Mouse (Mus musculus) embryonic facial prominence, embryonic 10.5 days (tissue): ENCODE measurements around the gene Naaladl1. TPM values are rescaled to one million over a fixed set of nuclear protein-coding genes. Genes with fewer than 3 reads are reported as not detected.
A peak's percentile ranks its signal among the peaks of the same experiment; 100 is the strongest.
"Not testable (repeated sequence)": the region's sequence is repeated elsewhere in the genome, so short reads cannot be mapped to it uniquely, and the experiment has no call there.

Experiments used
- DNase-seq: peaks from one replicate; pipeline ENCODE4 v3.0.0-alpha.2; 2017; ENCODE audit warnings: low spot score
- H3K27ac ChIP-seq: fragments of 300-500 bp; sonication (generic); replicated peaks from 2 replicates; pipeline ENCODE4 v1.5.1; 2016; ENCODE audit warnings: mild to moderate bottlenecking
- H3K27me3 ChIP-seq: fragments of 300-500 bp; sonication (generic); replicated peaks from 2 replicates; pipeline ENCODE4 v1.6.1; 2016; ENCODE audit warnings: low read depth, mild to moderate bottlenecking; ENCODE audit not compliant: poor library complexity, severe bottlenecking
- H3K36me3 ChIP-seq: fragments of 300-500 bp; sonication (generic); replicated peaks from 2 replicates; pipeline ENCODE4 v1.6.1; 2016; ENCODE audit warnings: mild to moderate bottlenecking, moderate library complexity
- H3K4me1 ChIP-seq: fragments of 300-500 bp; sonication (generic); 2 replicates; pipeline ENCODE4 v1.6.1; 2016
- H3K4me3 ChIP-seq: fragments of 300-500 bp; sonication (generic); 2 replicates; pipeline ENCODE4 v1.5.1; 2016; ENCODE audit warnings: mild to moderate bottlenecking, moderate library complexity
- H3K9me3 ChIP-seq: fragments of 300-500 bp; sonication (generic); 2 replicates; pipeline ENCODE4 v1.6.1; 2016; ENCODE audit warnings: mild to moderate bottlenecking
- WGBS: fragments of 180-500 bp; shearing (Covaris S2); methylation state at CpG from one replicate; pipeline ENCODE4 v1.1.7; 2016; 5-methylcytosine and 5-hydroxymethylcytosine counted together
- polyA plus RNA-seq: library from polyadenylated mRNA; unstranded; fragments of >200 nt; fragmentation: Nextera tagmentation; extraction: Ambion mirVana; gene quantifications from 2 replicates; pipeline ENCODE4 v1.2.1, GENCODE M21; 2016

The Naaladl1 gene
- polyA plus RNA-seq, 1 experiment from 2014 or later = 0.87 TPM

DNA sequence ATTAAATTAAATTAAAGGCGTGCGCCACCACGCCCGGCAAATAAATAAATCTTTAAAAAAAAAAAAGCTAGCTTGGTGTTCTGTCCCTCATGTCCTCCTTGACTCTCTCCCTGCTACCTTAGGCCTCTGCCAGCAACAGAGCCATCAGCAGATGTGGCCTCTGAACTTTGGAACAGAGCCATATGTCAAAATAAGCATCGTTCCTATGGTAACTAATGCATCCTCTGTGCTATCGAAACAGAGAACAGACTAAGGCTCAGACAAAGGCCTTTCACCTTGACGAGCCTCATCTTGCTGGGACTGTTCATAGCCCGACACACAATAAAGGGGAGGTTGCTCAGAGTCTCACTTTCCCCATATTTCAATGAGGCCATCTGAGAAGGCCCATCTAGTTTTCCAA is 17.7 kb downstream of the Naaladl1 start:
- 47% methylated on average over 8 of the region's 8 CpGs for WGBS
- Histone ChIP-seq H3K4me1 (peaks cover 39% of the 10 kb centered on the region), H3K9me3 (no peaks in the 10 kb centered on the region), H3K27me3 (no peaks in the 10 kb centered on the region), H3K27ac (peak overlapping the region; percentile 80), H3K4me3 (0 out of 2 replicates have a peak overlapping the region, but pooled peaks have one; percentile 6), H3K36me3 (peaks cover 5% of the 10 kb centered on the region; the same call in 1 of the 2 replicates)
- DNase-seq = peak; percentile 54

DNA sequence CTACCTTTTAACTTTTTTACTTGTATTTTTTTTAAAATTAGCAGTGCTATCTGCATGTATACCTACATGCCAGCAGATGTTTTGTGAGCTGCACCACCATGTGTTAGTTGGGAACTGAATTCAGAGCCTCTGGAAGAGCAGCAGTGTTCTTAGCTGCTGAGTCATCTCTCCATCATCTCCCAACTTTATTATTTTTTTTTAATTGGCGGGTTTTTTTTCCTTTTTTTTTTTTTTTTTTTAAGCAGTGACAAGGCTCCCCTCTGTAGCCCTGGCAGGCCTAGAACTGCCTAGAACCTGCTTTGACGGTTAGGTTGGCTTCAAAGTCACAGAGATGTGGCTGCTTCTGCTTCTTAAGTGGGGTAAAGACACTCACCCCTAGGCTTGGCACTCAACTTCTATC is 19.3 kb downstream of the Naaladl1 start:
- H3K4me3 ChIP-seq = no peak overlapping the region
- no peak for DNase-seq
- no peaks in the 10 kb centered on the region for H3K27me3 ChIP-seq
- no peaks in the 10 kb centered on the region for H3K9me3 ChIP-seq
- H3K27ac ChIP-seq = no peak overlapping the region
- H3K36me3 ChIP-seq = peaks cover 5% of the 10 kb centered on the region; the same call in 1 of the 2 replicates
- WGBS = 76% methylated on average over 2 of the region's 2 CpGs
- peaks cover 27% of the 10 kb centered on the region for H3K4me1 ChIP-seq

DNA sequence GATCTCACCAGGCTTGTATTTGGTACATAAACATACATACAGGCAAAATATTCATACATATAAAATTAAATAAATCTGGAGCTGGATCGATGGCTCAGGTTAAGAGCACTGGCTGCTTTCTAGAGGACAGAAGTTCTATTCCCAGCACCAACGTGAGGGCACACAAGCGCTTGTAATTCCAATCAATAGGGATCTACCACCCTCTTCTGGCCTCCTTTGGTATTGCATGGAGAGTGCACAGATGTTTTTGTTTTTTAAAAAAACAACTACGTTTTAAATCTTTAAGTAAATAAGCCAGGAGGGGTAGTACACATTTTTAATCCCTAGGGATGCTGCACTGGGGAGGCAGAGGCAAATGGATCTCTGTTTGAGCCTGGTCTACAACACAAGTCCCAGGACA is 20.7 kb downstream of the Naaladl1 start:
- Histone ChIP-seq H3K27me3 (no peaks in the 10 kb centered on the region), H3K4me3 (no peak overlapping the region), H3K27ac (no peak overlapping the region), H3K36me3 (peaks cover 2% of the 10 kb centered on the region; the same call in 1 of the 2 replicates), H3K4me1 (peaks cover 25% of the 10 kb centered on the region), H3K9me3 (no peaks in the 10 kb centered on the region)
- peak; percentile 36 for DNase-seq
- WGBS = 23% methylated on average over 4 of the region's 4 CpGs

DNA sequence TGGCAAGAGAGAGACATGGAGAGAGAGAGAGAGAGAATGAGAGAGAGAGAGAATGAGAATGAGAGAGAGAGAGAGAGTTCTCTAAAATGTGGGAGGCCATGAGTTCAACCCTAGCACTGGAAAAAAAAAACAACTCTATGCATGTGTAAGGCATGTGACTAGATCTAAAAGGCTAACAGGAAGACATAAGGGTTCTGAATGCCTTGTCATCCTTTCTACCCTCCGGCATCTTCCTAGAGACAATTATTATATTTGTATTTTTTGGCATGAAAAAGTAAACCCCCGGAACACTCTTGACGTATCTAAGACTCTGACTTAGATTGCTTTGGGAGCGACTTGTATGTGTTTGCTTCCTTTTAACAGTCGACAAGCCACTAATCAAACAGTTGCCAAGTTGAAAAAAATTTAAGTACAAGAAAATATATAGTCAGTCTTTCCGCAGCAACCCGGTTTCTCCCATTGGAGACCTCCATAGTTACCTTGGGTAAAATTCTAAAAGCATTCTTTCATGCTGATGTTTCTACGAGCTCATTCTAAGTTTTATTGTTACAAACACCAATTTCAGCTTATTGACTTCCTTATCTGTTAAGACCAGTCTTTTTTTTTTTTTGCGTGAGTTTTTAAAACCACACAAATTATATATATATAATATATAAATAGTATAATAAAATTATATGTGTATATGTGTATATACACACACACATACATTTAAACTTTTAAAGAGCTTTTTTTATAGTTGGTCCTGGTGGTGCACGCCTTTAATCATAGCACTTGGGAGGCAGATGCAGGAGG is 21.4 kb downstream of the Naaladl1 start:
- Histone ChIP-seq H3K4me3 (peak overlapping the region; percentile 66), H3K36me3 (no peaks in the 10 kb centered on the region), H3K4me1 (peaks cover 18% of the 10 kb centered on the region), H3K9me3 (no peaks in the 10 kb centered on the region), H3K27ac (peak overlapping the region; percentile 88), H3K27me3 (no peaks in the 10 kb centered on the region)
- WGBS = 76% methylated on average over 10 of the region's 10 CpGs
- no peak for DNase-seq

DNA sequence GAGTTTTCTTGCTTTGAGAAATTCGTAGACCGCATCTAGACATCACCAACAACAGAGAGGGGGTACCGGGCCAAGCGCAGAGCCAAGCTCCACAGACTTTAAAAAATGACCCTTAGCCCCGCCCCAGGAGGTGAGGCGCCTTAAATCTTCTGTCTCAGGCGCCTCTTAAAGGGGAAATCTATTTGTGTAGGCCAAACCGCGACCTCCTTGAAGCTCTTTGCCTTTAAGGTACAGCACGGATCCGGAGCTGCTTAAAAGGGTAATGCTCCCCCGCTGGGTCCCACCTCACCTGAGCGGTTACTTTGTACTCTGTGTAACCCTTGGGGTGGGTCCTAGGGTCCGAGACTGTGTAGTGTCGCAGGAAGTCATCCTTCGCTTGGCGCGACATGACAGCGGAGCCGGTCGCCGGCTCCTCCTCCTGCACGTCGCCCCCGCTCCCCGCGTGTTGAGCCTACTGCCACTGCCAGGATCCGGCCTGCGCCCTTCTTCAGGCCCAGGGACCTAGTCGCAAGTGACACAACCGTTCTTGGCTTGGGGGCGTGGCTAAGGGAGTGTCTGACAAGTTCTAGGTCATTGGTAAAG is 22.3 kb downstream of the Naaladl1 start, which contains the start of gene Snx15:
Snx15 (minus strand) TSS at position 545 of the 582 bp plus-strand sequence.
- Histone ChIP-seq H3K4me1 (peaks cover 16% of the 10 kb centered on the region), H3K27ac (peak within 1 kb of the TSS; percentile 88), H3K4me3 (peak within 1 kb of the TSS; percentile 66), H3K9me3 (no peaks in the 10 kb centered on the region), H3K27me3 (no peaks in the 10 kb centered on the region), H3K36me3 (no peaks in the 10 kb centered on the region)
- DNase-seq = peak; percentile 93
- under 1% methylated on average over 32 of the region's 32 CpGs for WGBS

DNA sequence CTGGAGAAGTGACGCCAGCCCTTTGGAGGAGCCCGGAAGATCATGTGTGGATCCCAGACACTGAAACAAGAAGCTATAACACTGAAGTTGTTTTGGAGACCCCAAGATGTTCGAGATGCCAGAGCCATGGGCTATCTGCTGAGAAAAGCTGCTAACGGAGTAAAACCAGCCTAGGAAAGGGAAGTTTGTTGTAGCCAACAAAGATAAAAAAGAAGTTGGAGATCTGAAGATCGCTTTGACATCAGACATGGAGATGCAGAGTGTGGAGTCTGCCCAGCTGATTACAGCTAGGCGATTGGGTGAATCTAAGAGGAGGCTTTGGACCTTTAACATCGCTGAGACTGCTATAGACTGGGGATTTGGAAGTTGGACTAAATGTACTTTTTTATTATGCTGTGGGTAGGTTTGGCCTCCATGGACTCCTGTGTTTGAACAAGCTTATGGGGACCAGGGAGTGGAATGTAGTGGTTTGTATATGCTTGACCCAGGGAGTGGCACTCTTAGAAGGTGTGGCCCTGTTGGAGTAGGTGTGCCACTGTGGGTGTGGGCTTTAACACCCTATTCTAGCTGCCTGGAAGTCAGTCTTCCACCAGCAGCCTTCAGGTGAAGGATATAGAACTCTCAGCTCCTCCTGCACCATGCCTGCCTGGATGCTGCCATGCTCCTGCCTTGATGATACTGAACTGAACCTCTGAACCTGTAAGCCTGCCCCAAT is 25.0 kb downstream of the Naaladl1 start:
- not testable (repeated sequence) for H3K4me1 ChIP-seq, H3K27ac ChIP-seq, H3K9me3 ChIP-seq, H3K27me3 ChIP-seq, DNase-seq, H3K4me3 ChIP-seq
- 79% methylated on average over 7 of the region's 7 CpGs for WGBS
- H3K36me3 ChIP-seq = peaks cover 21% of the 10 kb centered on the region

DNA sequence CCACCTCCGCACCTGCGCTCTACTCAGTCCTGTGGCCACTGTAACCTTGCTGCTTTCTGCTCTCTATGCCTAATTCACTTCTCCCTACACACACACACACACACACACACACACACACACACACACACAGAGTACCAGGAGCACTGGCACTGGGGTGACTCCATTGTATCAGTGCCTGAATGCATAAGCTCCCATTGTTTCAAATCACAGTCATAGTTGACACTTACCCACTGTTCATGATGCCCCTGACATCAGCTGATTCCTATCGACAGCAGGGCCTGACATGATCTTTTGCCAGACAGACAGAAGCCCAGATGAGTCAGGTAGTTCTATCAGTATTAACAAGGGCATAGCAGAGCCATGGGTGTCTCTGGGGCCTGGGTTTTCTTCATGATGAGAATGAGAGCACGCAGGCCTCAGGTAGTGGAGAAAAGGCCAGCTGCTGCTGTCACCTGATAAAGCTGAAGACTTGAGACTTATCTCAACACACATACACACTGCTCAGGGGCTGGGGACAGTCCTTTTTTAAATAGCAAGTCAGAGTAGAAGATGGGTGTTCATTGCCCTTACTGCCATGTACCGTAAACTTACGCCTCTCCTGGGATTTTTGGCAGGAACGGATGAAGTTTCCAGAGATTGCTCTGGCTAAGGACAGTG is 26.7 kb downstream of the Naaladl1 start:
- no peak for DNase-seq
- no peak overlapping the region for H3K27ac ChIP-seq
- no peaks in the 10 kb centered on the region for H3K27me3 ChIP-seq
- H3K36me3 ChIP-seq = peaks cover 38% of the 10 kb centered on the region
- no peak overlapping the region for H3K4me3 ChIP-seq
- WGBS = 86% methylated on average over 7 of the region's 7 CpGs
- peaks cover 10% of the 10 kb centered on the region; the same call in 1 of the 2 replicates for H3K4me1 ChIP-seq
- no peaks in the 10 kb centered on the region for H3K9me3 ChIP-seq

DNA sequence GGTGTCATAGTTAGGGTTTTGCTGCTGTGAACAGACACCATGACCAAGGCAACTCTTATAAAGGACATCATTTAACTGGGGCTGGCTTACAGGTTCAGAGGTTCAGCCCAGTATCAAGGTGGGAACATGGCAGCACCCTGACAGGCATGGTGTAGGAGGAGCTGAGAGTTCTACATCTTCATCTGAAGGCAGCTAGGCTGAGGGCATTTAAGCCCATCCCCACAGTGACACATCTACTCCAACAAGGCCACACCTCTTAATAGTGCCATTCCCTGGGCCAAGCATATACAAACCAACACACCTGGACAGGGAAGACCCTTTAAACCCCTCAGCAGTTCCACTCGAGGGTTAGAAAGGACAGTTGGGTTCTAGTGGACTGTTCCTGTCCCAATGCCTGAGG is 27.6 kb downstream of the Naaladl1 start:
- H3K4me1 ChIP-seq, H3K27me3 ChIP-seq, H3K4me3 ChIP-seq, H3K9me3 ChIP-seq, DNase-seq, H3K27ac ChIP-seq: not testable (repeated sequence)
- peaks cover 47% of the 10 kb centered on the region for H3K36me3 ChIP-seq
- 69% methylated on average over 1 of the region's 1 CpGs for WGBS

DNA sequence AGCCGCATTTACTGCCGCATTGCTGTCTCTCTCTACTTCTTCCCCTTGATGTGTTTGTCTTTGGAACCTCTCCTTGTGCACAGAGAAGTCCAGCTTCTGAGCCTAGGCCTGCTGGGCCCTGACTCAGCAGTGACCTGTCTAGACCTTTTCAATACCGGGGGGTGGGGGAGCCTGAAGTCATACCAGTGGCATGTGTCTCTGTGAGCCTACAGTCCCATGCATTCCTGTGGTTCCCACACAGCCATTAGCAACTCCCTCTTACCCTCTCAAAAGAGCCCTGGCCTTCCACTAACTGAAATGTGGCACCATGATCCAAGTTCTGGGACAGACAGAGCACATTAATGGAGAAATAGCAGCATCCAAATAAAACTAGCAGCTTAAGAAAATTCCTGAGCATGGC is 30.8 kb downstream of the Naaladl1 start:
- Histone ChIP-seq H3K9me3 (no peaks in the 10 kb centered on the region), H3K27me3 (no peaks in the 10 kb centered on the region), H3K27ac (no peak overlapping the region), H3K36me3 (peaks cover 52% of the 10 kb centered on the region), H3K4me3 (no peak overlapping the region), H3K4me1 (peaks cover 18% of the 10 kb centered on the region)
- WGBS = 82% methylated on average over 3 of the region's 3 CpGs
- no peak for DNase-seq

DNA sequence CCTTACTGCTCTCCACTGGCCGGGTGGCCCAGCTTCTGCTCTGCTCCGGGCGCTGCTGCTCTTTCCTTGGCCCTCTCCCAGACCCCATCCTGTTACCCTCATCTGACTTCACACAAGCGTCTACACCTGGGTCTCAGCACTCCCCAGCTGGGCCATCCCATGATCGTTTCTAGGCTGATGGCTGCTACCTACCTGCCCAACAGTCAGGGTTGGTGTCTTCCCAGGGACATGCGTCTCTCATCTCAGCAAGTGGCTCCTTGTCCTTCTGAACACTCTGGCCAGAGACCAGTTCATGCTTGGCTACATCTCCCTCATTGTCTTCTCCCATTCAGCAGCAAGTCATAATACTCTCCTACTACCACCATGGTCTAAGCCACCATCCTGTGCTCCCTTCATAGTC is 34.1 kb downstream of the Naaladl1 start:
- Histone ChIP-seq H3K27ac (peak overlapping the region; percentile 99), H3K4me3 (peak overlapping the region; percentile 88), H3K27me3 (no peaks in the 10 kb centered on the region), H3K36me3 (peaks cover 39% of the 10 kb centered on the region), H3K4me1 (peaks cover 22% of the 10 kb centered on the region), H3K9me3 (no peaks in the 10 kb centered on the region)
- no peak for DNase-seq
- WGBS = 94% methylated on average over 6 of the region's 6 CpGs

DNA sequence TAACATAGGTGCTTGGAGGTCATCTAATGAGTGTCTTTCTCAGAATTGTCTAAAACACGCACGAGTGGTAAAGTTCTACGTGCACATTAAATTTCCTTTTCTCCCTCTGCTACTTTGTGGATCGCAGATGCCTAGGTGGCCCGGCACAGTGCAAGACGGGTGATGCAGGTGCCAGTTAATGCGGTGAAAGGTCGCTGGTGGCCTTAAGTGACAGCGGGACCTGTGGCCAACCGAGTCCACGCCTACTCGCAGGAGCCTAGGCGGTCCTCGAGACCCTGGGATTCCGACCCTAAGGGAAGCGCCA is 34.7 kb downstream of the Naaladl1 start:
- 9% methylated on average over 16 of the region's 16 CpGs for WGBS
- H3K4me1 ChIP-seq = peaks cover 22% of the 10 kb centered on the region
- peaks cover 34% of the 10 kb centered on the region for H3K36me3 ChIP-seq
- H3K9me3 ChIP-seq = no peaks in the 10 kb centered on the region
- H3K4me3 ChIP-seq = peak overlapping the region; percentile 88
- no peak for DNase-seq
- no peaks in the 10 kb centered on the region for H3K27me3 ChIP-seq
- H3K27ac ChIP-seq = peak overlapping the region; percentile 99

DNA sequence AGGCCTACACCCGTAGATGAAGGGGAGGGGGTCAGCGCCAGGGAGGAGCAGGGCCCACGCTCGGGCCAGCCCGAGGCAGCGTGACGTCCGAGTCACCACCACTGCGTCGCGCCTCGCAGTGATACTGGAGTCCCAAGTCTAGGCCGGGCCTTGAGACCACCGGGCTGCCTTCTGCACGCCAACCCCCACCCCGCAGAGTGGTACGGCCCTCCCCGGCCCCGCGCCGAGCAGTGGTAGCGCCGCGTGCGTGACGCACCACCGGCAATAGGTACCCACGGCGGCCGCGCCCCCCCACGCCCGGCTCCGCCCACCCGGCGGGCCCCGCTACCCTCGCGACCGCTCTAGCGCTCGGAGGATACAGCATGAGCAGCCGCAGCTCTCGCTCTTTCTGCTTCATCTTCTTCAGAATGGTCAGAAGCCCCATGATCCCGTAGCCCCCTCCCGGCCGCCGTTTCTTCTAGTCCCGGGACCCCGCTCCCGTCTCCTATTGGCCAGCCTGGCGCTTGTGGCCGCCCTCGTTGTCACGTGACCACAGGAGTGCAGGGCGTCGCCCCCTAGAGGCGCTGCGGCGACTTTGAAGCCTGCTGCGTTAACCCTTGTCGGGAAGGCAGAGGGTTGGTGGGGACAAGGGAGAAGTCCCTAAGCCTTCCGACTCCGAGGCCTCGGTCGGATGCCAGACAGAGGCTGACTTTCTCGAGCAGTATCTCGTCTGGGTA is 35.3 kb downstream of the Naaladl1 start, which contains the start of gene Batf2:
Batf2 (plus strand) TSS at position 306 of the 716 bp plus-strand sequence.
- no peaks in the 10 kb centered on the region for H3K27me3 ChIP-seq
- peaks cover 22% of the 10 kb centered on the region for H3K4me1 ChIP-seq
- H3K36me3 ChIP-seq = peaks cover 29% of the 10 kb centered on the region
- peak; percentile 96 for DNase-seq
- H3K9me3 ChIP-seq = no peaks in the 10 kb centered on the region
- under 1% methylated on average over 68 of the region's 68 CpGs for WGBS
- H3K4me3 ChIP-seq = peak within 1 kb of the TSS; percentile 88
- peak within 1 kb of the TSS; percentile 99 for H3K27ac ChIP-seq
